Mouse (Mus musculus): ENCODE results near the gene Spdye4c.

Spdye4c gene

DNA sequence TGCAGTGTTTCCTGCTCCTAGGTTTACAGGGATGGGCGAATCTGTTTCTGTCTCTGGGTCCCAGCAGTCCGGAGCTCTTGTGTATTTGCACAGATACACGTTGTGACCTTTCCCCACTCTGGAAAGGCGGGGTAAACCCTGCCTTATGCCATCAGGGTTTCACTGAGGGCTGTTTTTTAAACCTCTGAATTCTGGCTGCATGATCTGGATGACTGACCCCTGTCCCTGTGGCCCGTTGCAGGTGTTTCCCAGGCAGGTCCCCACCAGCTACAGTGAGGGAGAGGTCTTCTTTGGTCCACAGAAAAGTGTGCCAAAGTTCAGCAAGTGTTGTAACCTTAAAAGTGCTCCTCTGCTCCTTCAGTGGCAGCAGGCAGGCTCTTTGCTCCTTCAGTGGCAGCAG lies 18.3 kb downstream of the Spdye4c start:
- DNase-seq: peak in 1 of 2 experiments; percentile 8

DNA sequence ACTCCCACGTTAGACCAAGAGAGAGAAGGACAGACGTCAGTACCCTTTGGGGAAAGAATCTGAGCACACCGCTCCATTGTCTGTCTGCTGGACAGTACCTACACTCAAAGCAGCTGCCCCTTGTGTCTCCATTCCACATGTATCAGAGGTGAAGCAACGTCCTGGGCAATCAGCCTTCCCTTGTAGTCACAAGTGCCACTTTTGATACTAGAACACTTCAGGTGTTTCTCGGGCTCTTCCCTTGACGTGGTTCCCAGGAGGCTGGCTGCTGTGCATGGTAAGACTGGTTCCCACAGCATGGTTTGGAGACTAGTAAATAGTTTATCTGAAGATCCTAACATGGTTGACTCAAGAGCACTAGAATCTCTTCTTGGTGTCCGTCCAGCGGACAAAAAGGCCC lies 20.2 kb downstream of the Spdye4c start:
- no peak for DNase-seq

DNA sequence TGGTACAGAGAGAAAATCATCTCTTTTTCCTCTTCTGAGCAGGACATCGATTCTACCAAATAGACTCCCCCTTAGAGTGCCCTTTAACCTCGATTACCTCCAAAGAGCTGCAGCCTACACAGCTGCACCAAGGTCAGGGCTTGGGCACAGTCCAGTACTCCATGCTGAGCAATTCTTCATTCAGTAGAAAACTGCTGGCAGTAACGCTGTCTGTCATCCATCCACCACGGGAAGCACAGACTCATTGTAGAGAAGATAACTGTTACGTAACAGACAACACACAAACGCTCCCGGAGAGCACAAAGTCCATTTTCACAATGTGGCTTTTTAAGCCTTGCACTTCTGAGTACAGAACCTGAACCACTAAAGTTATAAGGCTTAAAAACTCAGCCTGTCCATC lies 21.3 kb downstream of the Spdye4c start:
- DNase-seq: peak; percentile 59 to 73

DNA sequence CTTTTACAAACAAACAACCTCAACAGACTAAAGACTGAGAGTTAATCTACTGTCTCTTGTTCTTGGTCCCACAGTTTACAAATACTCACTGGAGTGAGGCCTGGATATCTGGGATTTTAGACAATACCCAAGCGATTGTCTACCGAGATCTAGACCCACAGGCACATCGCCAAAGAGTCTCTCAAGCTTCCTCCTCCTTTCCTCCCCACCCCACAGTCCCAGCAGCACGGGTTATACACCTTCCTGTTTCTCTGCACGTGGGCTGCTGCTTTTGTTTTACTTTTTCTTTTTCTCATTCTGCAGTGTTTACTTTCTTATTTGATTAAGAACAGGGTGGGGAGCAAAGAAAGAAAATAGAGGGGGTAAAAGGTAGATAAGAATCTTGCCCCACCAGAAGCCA lies 22.4 kb downstream of the Spdye4c start:
- DNase-seq: peak in 1 of 2 experiments; percentile 5

DNA sequence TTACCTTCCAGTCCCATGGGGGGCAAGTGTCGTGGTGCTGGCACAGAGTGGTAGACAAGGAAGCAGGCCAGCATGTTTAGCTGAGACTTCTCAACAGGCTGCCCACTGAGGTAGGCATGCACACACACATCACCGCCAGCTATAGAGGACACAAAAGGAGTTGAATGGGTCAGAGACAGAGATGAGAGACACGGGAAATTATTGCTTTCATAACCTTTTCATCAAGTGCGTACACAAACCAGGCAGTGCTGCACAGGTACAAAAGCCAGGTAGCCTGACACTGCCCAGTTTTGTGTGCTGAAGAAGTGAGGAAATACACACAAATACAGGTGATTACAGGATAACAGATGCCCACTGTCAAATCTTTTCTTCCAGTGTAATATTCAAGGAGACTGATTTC lies 24.4 kb downstream of the Spdye4c start:
- no peak for DNase-seq

DNA sequence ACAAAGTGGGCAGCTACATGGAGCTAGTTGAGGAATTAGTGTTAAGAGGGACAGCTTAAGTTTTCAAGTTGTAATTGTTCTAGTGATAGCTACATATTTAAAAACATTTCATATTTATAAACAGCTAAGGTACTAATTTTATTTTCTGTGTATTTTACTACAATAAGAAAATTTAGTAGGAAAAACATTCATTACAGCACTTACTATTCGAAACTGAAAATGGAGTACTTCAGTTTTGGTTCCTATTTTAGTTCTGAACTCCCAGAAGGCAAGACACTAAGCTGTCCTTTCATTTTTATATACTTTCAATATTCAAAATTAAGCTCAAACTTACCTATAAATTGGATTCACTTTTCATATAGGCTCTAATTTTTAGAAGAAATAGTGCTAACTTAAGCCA lies 29.6 kb downstream of the Spdye4c start:
- DNase-seq: no peak

All from kidney, adult 8-10 months (tissue).